Mouse (Mus musculus): Measurements from ENCODE around the gene Gm28635. TPM values are rescaled to one million over a fixed set of nuclear protein-coding genes. Genes with fewer than 3 reads are reported as not detected.

The Gm28635 gene
- not detected in 2 replicates for polyA plus RNA-seq (2021; fragmentation: Nextera tagmentation)
- long read RNA-seq, experiment 1, partial matches to known transcripts, result 1 of 21 reads
- long read RNA-seq, experiment 1, other reads (novel, unspliced or antisense), result 20 of 21 reads
- long read RNA-seq, experiment 2, result 0 reads

GRCm38 (mm10) chr2:84677968-84678880 is at the start of gene Gm28635, which contains the start of gene Med19:
Gm28635 (minus strand) TSS chr2:84678041.
Med19 (plus strand) TSS chr2:84678402.

GRCm38 (mm10) chr2:84727172-84727858 is 49.5 kb upstream of the Gm28635 start, which contains the start of gene Clp1:
Clp1 (minus strand) TSS chr2:84727350.

GRCm38 (mm10) chr2:84714811-84715561 is 37.1 kb upstream of the Gm28635 start, which contains the start of gene Zdhhc5:
Zdhhc5 (minus strand) TSS chr2:84715180.

GRCm38 (mm10) chr2:84679016-84679415 is 1.2 kb upstream of the Gm28635 start, which contains the start of gene Tmx2:
Tmx2 (minus strand) TSS chr2:84679140.

GRCm38 (mm10) chr2:84670569-84670933 is 7.3 kb downstream of the Gm28635 start, which contains the start of gene Selenoh:
Selenoh (minus strand) TSS chr2:84670770.

GRCm38 (mm10) chr2:84658806-84659205 is 19.0 kb downstream of the Gm28635 start, which contains the start of gene Btbd18:
Btbd18 (plus strand) TSS chr2:84659079.

GRCm38 (mm10) chr2:84650464-84651195 is 27.2 kb downstream of the Gm28635 start, which contains the start of gene Ctnnd1:
Ctnnd1 (minus strand) TSS chr2:84650765.

Other genes starting within 250 kb of the Gm28635 start
- 1.9 and 2.7 TPM in 2 replicates for gene Tfpi, start 201.3 kb downstream of the Gm28635 start, polyA plus RNA-seq (2021; fragmentation: Nextera tagmentation)
- gene Ctnnd1, start 27.3 kb downstream of the Gm28635 start, polyA plus RNA-seq (2021; fragmentation: Nextera tagmentation), result 5.5 and 5.8 TPM in 2 replicates
- not detected in 2 replicates for gene Btbd18, start 19.0 kb downstream of the Gm28635 start, polyA plus RNA-seq (2021; fragmentation: Nextera tagmentation)
- 85.4 and 90.3 TPM in 2 replicates for gene Selenoh, start 7.3 kb downstream of the Gm28635 start, polyA plus RNA-seq (2021; fragmentation: Nextera tagmentation)
- gene Med19, start 361 bp upstream of the Gm28635 start, polyA plus RNA-seq (2021; fragmentation: Nextera tagmentation), result 11.1 and 12.4 TPM in 2 replicates
- gene Tmx2, start 1.1 kb upstream of the Gm28635 start, polyA plus RNA-seq (2021; fragmentation: Nextera tagmentation), result 308 and 351 TPM in 2 replicates
- gene Zdhhc5, start 37.1 kb upstream of the Gm28635 start, polyA plus RNA-seq (2021; fragmentation: Nextera tagmentation), result 3.6 and 5.0 TPM in 2 replicates
- gene Clp1, start 49.3 kb upstream of the Gm28635 start, polyA plus RNA-seq (2021; fragmentation: Nextera tagmentation), result 10.0 and 11.4 TPM in 2 replicates
- gene Ypel4, start 56.0 kb upstream of the Gm28635 start, polyA plus RNA-seq (2021; fragmentation: Nextera tagmentation), result 18.0 and 19.5 TPM in 2 replicates
- 0.83 and 1.1 TPM in 2 replicates for gene Gm19426, start 65.6 kb upstream of the Gm28635 start, polyA plus RNA-seq (2021; fragmentation: Nextera tagmentation)
- gene Serping1, start 97.4 kb upstream of the Gm28635 start, polyA plus RNA-seq (2021; fragmentation: Nextera tagmentation), result 10.7 and 12.8 TPM in 2 replicates
- 6.6 and 8.4 TPM in 2 replicates for gene Ube2l6, start 120.8 kb upstream of the Gm28635 start, polyA plus RNA-seq (2021; fragmentation: Nextera tagmentation)
- gene Smtnl1, start 144.6 kb upstream of the Gm28635 start, polyA plus RNA-seq (2021; fragmentation: Nextera tagmentation), result not detected in 2 replicates
- 186 and 203 TPM in 2 replicates for gene Timm10, start 149.0 kb upstream of the Gm28635 start, polyA plus RNA-seq (2021; fragmentation: Nextera tagmentation)
- gene Slc43a1, start 160.8 kb upstream of the Gm28635 start, polyA plus RNA-seq (2021; fragmentation: Nextera tagmentation), result 0.05 and 0.08 TPM in 2 replicates
- 20.0 and 25.4 TPM in 2 replicates for gene Rtn4rl2, start 208.7 kb upstream of the Gm28635 start, polyA plus RNA-seq (2021; fragmentation: Nextera tagmentation)